Mouse (Mus musculus) cerebellum, adult 2 months (tissue): ENCODE results near the gene Cep290.

Experiments
- CTCF ChIP-seq: fragments of 200-500 bp; IDR thresholded peaks from 2 replicates; pipeline ENCODE4 v1.5.1; 2011; ENCODE audit warnings: low read depth, mild to moderate bottlenecking, control low read depth, low read length, moderate library complexity, borderline replicate concordance; ENCODE audit not compliant: insufficient read depth
- POLR2A ChIP-seq: fragments of 200-500 bp; IDR thresholded peaks from 2 replicates; pipeline ENCODE4 v1.6.1; 2011; ENCODE audit warnings: low read length, control low read depth, borderline replicate concordance; ENCODE audit not compliant: insufficient read depth

- TF ChIP-seq POLR2A, result peak; percentile 91; the same call in 1 of the 2 replicates
- TF ChIP-seq CTCF, result no peak
Observed at GRCm38 (mm10) chr10:100588932-100589388, 101.6 kb downstream of the Cep290 start.
